Mouse (Mus musculus): ENCODE results near the gene Zfp414.

Zfp414 gene

DNA sequence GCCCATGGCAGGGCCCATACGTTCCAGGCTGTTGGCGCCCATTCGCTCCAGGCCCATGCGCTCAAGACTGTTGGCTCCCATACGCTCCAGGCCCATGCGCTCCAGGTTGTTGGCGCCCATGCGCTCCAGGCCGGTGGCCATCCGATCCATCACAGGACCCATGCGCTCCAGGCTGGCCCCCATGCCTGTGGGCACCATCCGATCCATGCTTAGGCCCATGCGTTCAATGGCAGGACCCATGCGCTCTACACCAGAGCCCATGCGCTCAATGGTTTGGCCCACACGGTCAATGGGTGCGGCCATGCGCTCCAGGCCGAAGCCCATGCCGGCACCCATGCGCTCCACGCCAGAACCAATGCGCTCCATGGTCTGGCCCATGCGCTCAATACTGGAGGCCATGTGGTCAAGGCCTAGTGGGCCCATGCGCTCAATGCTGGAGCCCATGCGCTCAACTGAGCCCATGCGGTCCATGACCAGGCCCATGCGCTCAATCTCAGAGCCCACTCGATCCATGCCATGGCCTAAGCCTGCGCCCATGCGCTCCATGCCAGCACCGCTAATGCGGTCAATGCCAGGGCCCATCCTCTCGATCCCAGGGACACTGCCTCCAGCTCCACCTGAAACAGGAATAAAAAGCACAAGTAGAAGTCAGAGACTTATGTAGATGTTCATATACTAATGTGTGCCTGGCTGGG lies 21.0 kb downstream of the Zfp414 start:
- in situ Hi-C loops (cut with MseI, MboI): no loop called here

DNA sequence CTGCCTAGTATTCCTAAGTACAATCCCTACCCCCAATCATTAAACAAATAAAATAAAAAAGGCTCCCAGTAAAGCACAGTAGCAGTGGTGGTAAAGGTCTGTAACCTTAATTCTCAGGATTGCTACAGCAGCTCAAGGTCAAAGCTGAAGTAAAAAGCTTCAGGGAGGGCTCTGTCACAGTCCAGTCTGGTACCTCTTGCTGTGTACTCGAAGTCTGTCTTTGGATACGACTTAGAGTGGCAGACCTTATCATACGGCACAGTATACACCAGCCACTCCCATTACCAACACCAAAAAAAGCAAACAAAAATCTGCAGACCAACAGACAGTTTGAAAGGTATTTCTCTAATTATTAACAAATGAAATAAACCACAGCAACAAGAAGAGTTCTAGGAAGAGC lies 37.9 kb downstream of the Zfp414 start:
- in situ Hi-C loops (cut with MseI, MboI): no loop called here

DNA sequence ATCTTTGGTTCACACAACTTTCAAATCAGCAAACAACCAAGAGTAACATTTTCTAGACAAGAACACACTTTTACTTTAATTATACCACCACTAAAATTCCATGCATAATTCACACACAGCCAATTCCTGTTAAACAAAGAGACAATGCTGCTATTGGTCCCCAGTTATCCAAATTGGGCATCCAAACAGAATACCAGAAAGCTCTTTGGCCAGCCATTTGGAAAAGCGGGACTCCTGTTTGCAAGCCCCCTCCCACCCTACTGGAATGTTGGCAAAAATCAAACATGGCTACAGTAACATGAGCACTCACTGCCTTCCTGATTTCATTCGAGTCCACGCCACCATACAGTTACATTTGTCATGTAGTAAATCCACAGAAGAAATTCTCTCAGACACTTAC lies 40.8 kb downstream of the Zfp414 start:
- in situ Hi-C loops (cut with MseI, MboI): no loop called here

DNA sequence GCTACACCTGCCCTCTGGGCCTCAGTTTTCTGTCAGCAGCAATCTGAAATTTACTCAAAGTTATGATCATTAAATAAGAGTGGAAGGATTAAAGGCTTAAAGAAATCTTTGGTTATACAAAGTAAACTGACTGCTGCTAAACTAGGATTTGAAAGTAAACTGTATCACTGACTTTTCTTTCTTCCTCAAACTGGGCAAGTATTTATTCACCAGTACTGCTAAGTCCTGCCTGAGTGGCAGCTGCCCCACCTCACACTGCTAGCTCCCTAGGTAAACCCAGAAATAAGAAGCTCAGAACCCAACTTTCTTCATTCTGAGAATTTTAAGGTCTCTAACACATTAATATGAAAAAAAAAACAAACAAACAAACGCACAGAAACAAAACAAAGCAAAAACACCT lies 44.9 kb downstream of the Zfp414 start:
- in situ Hi-C loops (cut with MseI, MboI): no loop called here

DNA sequence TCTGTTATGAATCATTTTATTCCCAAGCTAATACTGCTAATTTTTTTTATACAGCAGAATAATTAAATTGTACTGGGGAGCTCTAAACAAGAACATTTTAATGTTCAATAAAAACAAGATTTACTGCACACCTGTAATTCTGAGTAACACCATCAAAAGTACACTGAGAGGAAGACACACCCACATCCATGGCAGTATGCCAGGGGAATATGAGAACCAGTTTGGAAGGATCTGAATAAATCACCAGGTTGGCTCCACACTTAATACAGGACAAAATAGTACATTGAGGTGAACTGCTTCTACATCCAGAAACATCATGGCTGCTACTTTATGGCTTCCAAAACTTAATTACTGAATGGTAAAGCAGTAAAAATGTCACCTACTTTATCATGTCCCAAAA lies 46.6 kb downstream of the Zfp414 start:
- in situ Hi-C loops (cut with MseI, MboI): no loop called here

DNA sequence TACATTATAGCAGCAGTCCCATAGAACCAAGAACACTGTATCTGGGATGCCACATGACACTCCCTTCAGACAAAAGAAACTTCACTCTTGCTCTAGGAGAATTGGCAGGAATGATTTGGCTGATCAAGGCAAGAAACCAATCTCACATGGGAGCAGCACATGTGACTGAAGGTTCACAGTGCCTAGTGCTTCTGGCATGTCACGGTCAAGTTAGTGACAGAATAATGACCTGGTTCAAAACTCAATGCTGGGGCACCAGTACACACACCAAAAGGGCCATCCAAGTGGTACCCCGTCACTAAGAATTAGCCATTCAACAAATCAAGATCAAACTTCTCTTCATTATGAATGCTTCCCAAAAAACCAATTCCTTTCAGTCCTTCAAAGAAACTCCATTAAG lies 47.2 kb downstream of the Zfp414 start:
- in situ Hi-C loops (cut with MseI, MboI): no loop called here

GRCm38 (mm10) chr17:33678771-33679170 lies 49.9 kb downstream of the Zfp414 start:
- in situ Hi-C loops (cut with MseI, MboI): no loop called here

Data from mouse trophoblast stem cell (cell line).